13 mouse cellular contexts compared by ENCODE assay signal in the genomic region with DNA sequence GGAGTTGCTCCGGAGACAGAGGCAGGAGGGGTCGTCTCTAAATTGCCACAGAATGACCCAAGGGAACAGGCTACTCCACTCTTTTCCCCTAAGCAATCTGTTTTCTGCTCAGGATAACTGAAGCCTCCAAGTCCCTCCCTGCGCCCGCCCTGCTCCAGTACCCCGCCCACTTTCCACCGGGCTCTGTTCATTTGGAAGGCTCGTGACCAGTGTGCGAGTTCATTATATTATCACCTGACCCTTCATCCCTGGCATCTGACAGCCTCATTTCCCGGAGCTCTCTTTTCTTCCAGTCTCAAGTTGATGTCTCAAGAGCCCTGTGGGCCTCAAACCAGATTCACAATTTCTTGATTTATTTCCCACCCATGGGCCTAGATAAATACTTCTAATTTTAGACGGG.
DNase-seq lines count a peak whose midpoint lies in the region; ATAC-seq and TF ChIP-seq lines count a peak whose summit lies in the region.
"Had no signal": no experiment of that assay in that cellular context is flagged by ENCODE, and none has a peak within 500 bp of the region (broad histone marks: within the 10 kb centered on the region; RNA-seq: fewer than 3 reads in every experiment).

No protein-coding gene starts in this region.

- peak; percentile 36; the same call in 1 of the 2 replicates for ATAC-seq in heart, postnatal 0 days (ENCODE audit: insufficient read depth, low read depth)
- ATAC-seq in kidney, embryonic 15.5 days (replicated peaks; ENCODE audit: low FRiP score) = no peak
- no peak for ATAC-seq in midbrain, embryonic 14.5 days (ENCODE audit: low FRiP score, low TSS enrichment)
- ATAC-seq in midbrain, embryonic 15.5 days (replicated peaks) = no peak

- peak; percentile 46 for DNase-seq in MN1 (ENCODE audit: low spot score)
- DNase-seq in adipocyte (ENCODE audit: low spot score) = peak; percentile 29
- DNase-seq in heart, postnatal 0 days (ENCODE audit: low spot score) = peak; percentile 63
- DNase-seq in midbrain, embryonic 14.5 days = no peak
- no peak for DNase-seq in B cell, adult 2 months
- DNase-seq: cerebellum, postnatal 14 days; thymus, postnatal 25 days had no signal

- H3K9me3 ChIP-seq in heart, postnatal 0 days (replicated peaks; ENCODE audit: control insufficient read depth, low read length) = no peaks in the 10 kb centered on the region
- no peaks in the 10 kb centered on the region for H3K9me3 ChIP-seq in kidney, embryonic 15.5 days (replicated peaks)
- no peaks in the 10 kb centered on the region for H3K9me3 ChIP-seq in midbrain, embryonic 14.5 days (ENCODE audit: control insufficient read depth, low read length)
- no peaks in the 10 kb centered on the region for H3K9me3 ChIP-seq in midbrain, embryonic 15.5 days

- H3K9ac ChIP-seq in heart, postnatal 0 days (replicated peaks; ENCODE audit: low read depth, low read length) = no peak overlapping the region
- no peak overlapping the region for H3K9ac ChIP-seq in kidney, embryonic 15.5 days
- no peak overlapping the region for H3K9ac ChIP-seq in midbrain, embryonic 14.5 days (replicated peaks; ENCODE audit: low read length)
- no peak overlapping the region for H3K9ac ChIP-seq in midbrain, embryonic 15.5 days
- H3K9ac ChIP-seq: neural tube, embryonic 12.5 days had no signal

- no peak for TF ChIP-seq CTCF in heart, postnatal 0 days (IDR thresholded peaks at IDR 0.05; ENCODE audit: low read depth)

- WGBS in heart, postnatal 0 days = 35% methylated on average over 10 of the region's 10 CpGs
- 54% methylated on average over 10 of the region's 10 CpGs for WGBS in kidney, embryonic 15.5 days
- 64% methylated on average over 10 of the region's 10 CpGs for WGBS in midbrain, embryonic 14.5 days
- 59% methylated on average over 10 of the region's 10 CpGs for WGBS in midbrain, embryonic 15.5 days

- no peak for TF ChIP-seq EP300 in heart, postnatal 0 days (IDR thresholded peaks at IDR 0.05; ENCODE audit: low read depth)

- no peaks in the 10 kb centered on the region for H3K27me3 ChIP-seq in heart, postnatal 0 days (ENCODE audit: control insufficient read depth, insufficient read depth, low read length)
- no peaks in the 10 kb centered on the region for H3K27me3 ChIP-seq in kidney, embryonic 15.5 days
- no peaks in the 10 kb centered on the region for H3K27me3 ChIP-seq in midbrain, embryonic 14.5 days (ENCODE audit: control insufficient read depth, insufficient read depth, low read length)
- H3K27me3 ChIP-seq in midbrain, embryonic 15.5 days (replicated peaks) = no peaks in the 10 kb centered on the region
- H3K27me3 ChIP-seq: neural tube, embryonic 12.5 days had no signal

- H3K4me1 ChIP-seq in heart, postnatal 0 days (ENCODE audit: control insufficient read depth, insufficient read depth) = peaks cover 54% of the 10 kb centered on the region
- H3K4me1 ChIP-seq in kidney, embryonic 15.5 days = peaks cover 54% of the 10 kb centered on the region
- 0 out of 2 replicates have a peak, but pooled peaks cover 3% of the 10 kb centered on the region for H3K4me1 ChIP-seq in midbrain, embryonic 14.5 days (ENCODE audit: control insufficient read depth, insufficient read depth, low read length)
- H3K4me1 ChIP-seq in midbrain, embryonic 15.5 days = peaks cover 3% of the 10 kb centered on the region; the same call in 1 of the 2 replicates

- no peak overlapping the region for H3K4me2 ChIP-seq in heart, postnatal 0 days (ENCODE audit: low read depth, low read length)
- no peak overlapping the region for H3K4me2 ChIP-seq in kidney, embryonic 15.5 days
- no peak overlapping the region for H3K4me2 ChIP-seq in midbrain, embryonic 14.5 days (ENCODE audit: low read length)
- H3K4me2 ChIP-seq in midbrain, embryonic 15.5 days = no peak overlapping the region
- H3K4me2 ChIP-seq: neural tube, embryonic 12.5 days had no signal

- H3K27ac ChIP-seq in heart, postnatal 0 days (ENCODE audit: low read depth) = peak overlapping the region; percentile 95
- peak overlapping the region; percentile 87 for H3K27ac ChIP-seq in kidney, embryonic 15.5 days
- H3K27ac ChIP-seq in midbrain, embryonic 14.5 days (replicated peaks; ENCODE audit: low read depth, low read length) = no peak overlapping the region; the same call in 1 of the 2 replicates
- H3K27ac ChIP-seq in midbrain, embryonic 15.5 days = no peak overlapping the region
- H3K27ac ChIP-seq: layer of hippocampus, adult 2 months; neural tube, embryonic 12.5 days had no signal

- no peaks in the 10 kb centered on the region for H3K36me3 ChIP-seq in heart, postnatal 0 days (replicated peaks; ENCODE audit: control insufficient read depth, insufficient read depth, low read length)
- no peaks in the 10 kb centered on the region for H3K36me3 ChIP-seq in kidney, embryonic 15.5 days
- no peaks in the 10 kb centered on the region for H3K36me3 ChIP-seq in midbrain, embryonic 14.5 days (ENCODE audit: control insufficient read depth, insufficient read depth, low read length)
- no peaks in the 10 kb centered on the region for H3K36me3 ChIP-seq in midbrain, embryonic 15.5 days (replicated peaks)
- H3K36me3 ChIP-seq: G1E; neural tube, embryonic 12.5 days had no signal

- H3K4me3 ChIP-seq in heart, postnatal 0 days (ENCODE audit: low read depth, low read length) = no peak overlapping the region
- no peak overlapping the region for H3K4me3 ChIP-seq in kidney, embryonic 15.5 days (replicated peaks)
- no peak overlapping the region for H3K4me3 ChIP-seq in midbrain, embryonic 14.5 days (replicated peaks; ENCODE audit: low read depth, low read length)
- no peak overlapping the region for H3K4me3 ChIP-seq in midbrain, embryonic 15.5 days
- H3K4me3 ChIP-seq: layer of hippocampus, adult 2 months; megakaryocyte, embryonic 14.5 days; neural tube, embryonic 12.5 days had no signal

Comparison
In these comparisons a context has a peak if more than half of its experiments do, and no peak if none do; other contexts are left out.
1. DNase-seq: peak in MN1 (single experiment), adipocyte (single experiment) and heart, postnatal 0 days (single experiment); none in midbrain, embryonic 14.5 days (single experiment) and B cell, adult 2 months (0 of 2).
2. H3K27ac ChIP-seq: peak in heart, postnatal 0 days (single experiment) and kidney, embryonic 15.5 days (single experiment); none in midbrain, embryonic 14.5 days (single experiment) and midbrain, embryonic 15.5 days (single experiment).